Mouse (Mus musculus): ENCODE data around the gene Lmf2.

Gene Lmf2

GRCm38 (mm10) chr15:89355241-89356187 lies at the start of gene Lmf2, which contains the start of gene Ncaph2:
Lmf2 (minus strand) TSS chr15:89355659.
Ncaph2 (plus strand) TSS chr15:89355719.
- DNase-seq: peak; percentile 96

- DNase-seq: no peak
Observed at GRCm38 (mm10) chr15:89404831-89405623, 49.6 kb upstream of the Lmf2 start.

GRCm38 (mm10) chr15:89402471-89402870 lies 47.0 kb upstream of the Lmf2 start:
- DNase-seq: no peak

- no peak for DNase-seq
Observed at GRCm38 (mm10) chr15:89399716-89400115, 44.3 kb upstream of the Lmf2 start.

- DNase-seq: no peak
Observed at GRCm38 (mm10) chr15:89398146-89398545, 42.7 kb upstream of the Lmf2 start.

GRCm38 (mm10) chr15:89396883-89397282 lies 41.4 kb upstream of the Lmf2 start:
- DNase-seq: no peak

GRCm38 (mm10) chr15:89390081-89390480 lies 34.6 kb upstream of the Lmf2 start:
- no peak for DNase-seq

- no peak for DNase-seq
Observed at GRCm38 (mm10) chr15:89387127-89387526, 31.7 kb upstream of the Lmf2 start.

- no peak for DNase-seq
Observed at GRCm38 (mm10) chr15:89384617-89385016, 29.2 kb upstream of the Lmf2 start, which contains the start of gene Klhdc7b. Klhdc7b (plus strand) TSS chr15:89384917.

- peak in 1 of 2 experiments; percentile 35 for DNase-seq
Observed at GRCm38 (mm10) chr15:89379429-89379828, 24.0 kb upstream of the Lmf2 start.

- DNase-seq: peak; percentile 45 to 52
Observed at GRCm38 (mm10) chr15:89378831-89379401, 23.5 kb upstream of the Lmf2 start, which contains the start of gene Odf3b. Odf3b (minus strand) TSS chr15:89379282.

- no peak for DNase-seq
Observed at GRCm38 (mm10) chr15:89377938-89378828, 22.7 kb upstream of the Lmf2 start.

- DNase-seq: no peak
Observed at GRCm38 (mm10) chr15:89377362-89377761, 21.9 kb upstream of the Lmf2 start.

- DNase-seq: no peak
Observed at GRCm38 (mm10) chr15:89376957-89377356, 21.5 kb upstream of the Lmf2 start, which contains the start of gene Tymp. Tymp (minus strand) TSS chr15:89377039.

GRCm38 (mm10) chr15:89376040-89376439 lies 20.6 kb upstream of the Lmf2 start:
- DNase-seq: no peak

GRCm38 (mm10) chr15:89374801-89375534 lies 19.5 kb upstream of the Lmf2 start:
- no peak for DNase-seq

- DNase-seq: no peak
Observed at GRCm38 (mm10) chr15:89374340-89374739, 18.9 kb upstream of the Lmf2 start.

- DNase-seq: peak; percentile 92 to 95
Observed at GRCm38 (mm10) chr15:89373762-89374248, 18.3 kb upstream of the Lmf2 start, which contains the start of gene Sco2. Sco2 (minus strand) TSS chr15:89373846.

GRCm38 (mm10) chr15:89373027-89373761 lies 17.7 kb upstream of the Lmf2 start:
- peak; percentile 89 to 91 for DNase-seq

- peak in 1 of 2 experiments; percentile 12 for DNase-seq
Observed at GRCm38 (mm10) chr15:89372536-89372935, 17.1 kb upstream of the Lmf2 start.

All from lung, postnatal 4 days (tissue).